Mouse (Mus musculus) hindbrain, postnatal 0 days (tissue): ENCODE data around the gene Actr3. TPM values are rescaled to one million over a fixed set of nuclear protein-coding genes. Genes with fewer than 3 reads are reported as not detected.

ENCODE experiments used
- ATAC-seq: fragments of 200-750 bp; cut with Nextera tagmentation; 2 replicates; pipeline ENCODE4 v1.8.0; 2017; ENCODE audit warnings: mild to moderate bottlenecking, moderate TSS enrichment, moderate library complexity
- DNase-seq: peaks from one replicate; pipeline ENCODE4 v3.0.0-alpha.2; 2015; ENCODE audit warnings: low spot score
- H3K27ac ChIP-seq: fragments of 300-500 bp; sonication (generic); 2 replicates; pipeline ENCODE4 v1.5.1; 2014; ENCODE audit warnings: mild to moderate bottlenecking
- H3K27me3 ChIP-seq: fragments of 300-500 bp; sonication (generic); 2 replicates; pipeline ENCODE4 v1.6.1; 2014; ENCODE audit warnings: low read length, mixed read lengths; ENCODE audit not compliant: insufficient read depth
- H3K36me3 ChIP-seq: fragments of 300-500 bp; sonication (generic); 2 replicates; pipeline ENCODE4 v1.6.1; 2014; ENCODE audit warnings: low read length, mixed read lengths; ENCODE audit not compliant: insufficient read depth
- H3K4me1 ChIP-seq: fragments of 300-500 bp; sonication (generic); 2 replicates; pipeline ENCODE4 v1.6.1; 2014; ENCODE audit warnings: antibody characterized with exemption, low read length, mixed read lengths; ENCODE audit not compliant: insufficient read depth
- H3K4me2 ChIP-seq: fragments of 300-500 bp; sonication (generic); 2 replicates; pipeline ENCODE4 v1.6.1; 2014; ENCODE audit warnings: low read depth, mild to moderate bottlenecking, low read length, moderate library complexity, mixed read lengths
- H3K4me3 ChIP-seq: fragments of 300-500 bp; sonication (generic); 2 replicates; pipeline ENCODE4 v1.5.1; 2014; ENCODE audit warnings: low read length
- H3K9ac ChIP-seq: fragments of 300-500 bp; sonication (generic); replicated peaks from 2 replicates; pipeline ENCODE4 v1.6.1; 2014; ENCODE audit warnings: mild to moderate bottlenecking, low read length, moderate library complexity, mixed read lengths
- H3K9me3 ChIP-seq: fragments of 300-500 bp; sonication (generic); 2 replicates; pipeline ENCODE4 v1.6.1; 2016; ENCODE audit warnings: low read length, mixed read lengths
- CTCF ChIP-seq: IDR thresholded peaks from 2 replicates; pipeline ENCODE4 v1.5.1; 2016; ENCODE audit warnings: antibody characterized with exemption, control low read depth, low read depth
- WGBS: fragments of 180-500 bp; shearing (Covaris S2); extraction: QIAGEN DNeasy Blood & Tissue Kit; methylation state at CpG from one replicate; pipeline ENCODE4 v1.1.7; 2014; 5-methylcytosine and 5-hydroxymethylcytosine counted together
- polyA plus RNA-seq: library from polyadenylated mRNA; unstranded; fragments of >200 nt; fragmentation: Nextera tagmentation; extraction: Ambion mirVana; gene quantifications from 2 replicates; pipeline ENCODE4 v1.2.1, GENCODE M21; 2015
- total RNA-seq: library from RNA; depleted of rRNA; stranded (reverse); fragments of >200 nt; gene quantifications from 2 replicates; pipeline ENCODE4 v1.2.3, GENCODE M21; 2014; rRNA removed

The Actr3 gene
- total and polyA plus RNA-seq, 2 experiments from 2014 or later = 130 to 186 TPM

GRCm38 (mm10) chr1:125345448-125345847 is 90.1 kb downstream of the Actr3 start:
- 90% methylated on average over 6 of the region's 6 CpGs for WGBS

GRCm38 (mm10) chr1:125343105-125343504 is 92.4 kb downstream of the Actr3 start:
- DNase-seq (no peak), ATAC-seq (no peak)
- no peak for TF ChIP-seq CTCF
- no peaks in the 10 kb centered on the region for H3K9me3 ChIP-seq
- no peaks in the 10 kb centered on the region for H3K27me3 ChIP-seq
- no peaks in the 10 kb centered on the region for H3K36me3 ChIP-seq
- WGBS = 81% methylated on average over 2 of the region's 2 CpGs
- no peak overlapping the region for H3K4me2 ChIP-seq
- no peak overlapping the region for H3K4me3 ChIP-seq
- no peak overlapping the region for H3K27ac ChIP-seq
- no peaks in the 10 kb centered on the region for H3K4me1 ChIP-seq
- H3K9ac ChIP-seq = no peak overlapping the region

More at GRCm38 (mm10) chr1:125345448-125345847, 90.1 kb downstream of the Actr3 start:
- H3K27me3 ChIP-seq = no peaks in the 10 kb centered on the region
- no peak for ATAC-seq
- DNase-seq = no peak
- no peak overlapping the region for H3K4me2 ChIP-seq
- no peaks in the 10 kb centered on the region for H3K9me3 ChIP-seq
- no peak overlapping the region for H3K9ac ChIP-seq
- no peak overlapping the region for H3K27ac ChIP-seq
- H3K4me3 ChIP-seq = no peak overlapping the region
- H3K36me3 ChIP-seq = no peaks in the 10 kb centered on the region
- no peaks in the 10 kb centered on the region for H3K4me1 ChIP-seq
- TF ChIP-seq CTCF = no peak

Other genes with a start within 250 kb of the Actr3 start
- gene Slc35f5, start 124.9 kb upstream of the Actr3 start, total RNA-seq = 16.4 and 17.9 TPM in 2 replicates
- gene Slc35f5, start 124.9 kb upstream of the Actr3 start, polyA plus RNA-seq = 34.7 and 35.1 TPM in 2 replicates
- 0.21 TPM in 1 of 2 replicates, not detected in the other for gene Gpr39, start 241.3 kb upstream of the Actr3 start, total RNA-seq
- 0.08 and 0.24 TPM in 2 replicates for gene Gpr39, start 241.3 kb upstream of the Actr3 start, polyA plus RNA-seq